Mouse (Mus musculus) embryonic facial prominence, embryonic 10.5 days (tissue): ENCODE results near the gene Olfr437. TPM values are rescaled to one million over a fixed set of nuclear protein-coding genes. Genes with fewer than 3 reads are reported as not detected.
"Not testable (repeated sequence)": the region's sequence is repeated elsewhere in the genome, so short reads cannot be mapped to it uniquely, and the experiment has no call there.

ENCODE experiments used
- DNase-seq: peaks from one replicate; pipeline ENCODE4 v3.0.0-alpha.2; 2017; ENCODE audit warnings: low spot score
- H3K27ac ChIP-seq: fragments of 300-500 bp; sonication (generic); replicated peaks from 2 replicates; pipeline ENCODE4 v1.5.1; 2016; ENCODE audit warnings: mild to moderate bottlenecking
- H3K27me3 ChIP-seq: fragments of 300-500 bp; sonication (generic); replicated peaks from 2 replicates; pipeline ENCODE4 v1.6.1; 2016; ENCODE audit warnings: low read depth, mild to moderate bottlenecking; ENCODE audit not compliant: poor library complexity, severe bottlenecking
- H3K36me3 ChIP-seq: fragments of 300-500 bp; sonication (generic); replicated peaks from 2 replicates; pipeline ENCODE4 v1.6.1; 2016; ENCODE audit warnings: mild to moderate bottlenecking, moderate library complexity
- H3K4me1 ChIP-seq: fragments of 300-500 bp; sonication (generic); 2 replicates; pipeline ENCODE4 v1.6.1; 2016
- H3K4me3 ChIP-seq: fragments of 300-500 bp; sonication (generic); 2 replicates; pipeline ENCODE4 v1.5.1; 2016; ENCODE audit warnings: mild to moderate bottlenecking, moderate library complexity
- H3K9me3 ChIP-seq: fragments of 300-500 bp; sonication (generic); 2 replicates; pipeline ENCODE4 v1.6.1; 2016; ENCODE audit warnings: mild to moderate bottlenecking
- WGBS: fragments of 180-500 bp; shearing (Covaris S2); methylation state at CpG from one replicate; pipeline ENCODE4 v1.1.7; 2016; 5-methylcytosine and 5-hydroxymethylcytosine counted together
- polyA plus RNA-seq: library from polyadenylated mRNA; unstranded; fragments of >200 nt; fragmentation: Nextera tagmentation; extraction: Ambion mirVana; gene quantifications from 2 replicates; pipeline ENCODE4 v1.2.1, GENCODE M21; 2016

Gene Olfr437
- not detected in 2 replicates for polyA plus RNA-seq

DNA sequence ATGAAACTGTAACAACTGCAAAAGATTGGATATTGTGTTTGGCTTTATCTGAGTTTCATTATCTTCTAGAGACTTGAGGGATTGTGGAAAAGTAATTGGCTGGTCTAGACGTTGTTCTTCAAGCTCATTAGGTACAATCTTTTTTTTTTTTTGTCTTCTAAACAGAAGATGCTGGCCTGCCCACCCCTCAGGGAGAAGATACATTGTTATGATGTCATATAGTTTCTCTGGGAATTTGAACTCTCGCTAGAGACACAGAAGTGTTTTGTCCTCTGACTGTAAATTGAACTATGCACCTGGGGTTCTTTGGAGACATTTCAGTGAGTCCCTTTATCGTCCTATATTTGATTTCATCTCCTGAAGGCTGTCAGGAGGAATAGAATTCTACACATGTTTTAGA, at the start of gene Olfr437:
Olfr437 (plus strand) TSS at position 301 of the 400 bp plus-strand sequence.
- DNase-seq, result no peak
- 71% methylated on average over 3 of the region's 3 CpGs for WGBS
- Histone ChIP-seq H3K4me3 (no peak within 1 kb of the TSS), H3K36me3 (no peaks in the 10 kb centered on the region), H3K9me3 (no peaks in the 10 kb centered on the region), H3K27ac (no peak within 1 kb of the TSS), H3K4me1 (no peaks in the 10 kb centered on the region), H3K27me3 (no peaks in the 10 kb centered on the region)

DNA sequence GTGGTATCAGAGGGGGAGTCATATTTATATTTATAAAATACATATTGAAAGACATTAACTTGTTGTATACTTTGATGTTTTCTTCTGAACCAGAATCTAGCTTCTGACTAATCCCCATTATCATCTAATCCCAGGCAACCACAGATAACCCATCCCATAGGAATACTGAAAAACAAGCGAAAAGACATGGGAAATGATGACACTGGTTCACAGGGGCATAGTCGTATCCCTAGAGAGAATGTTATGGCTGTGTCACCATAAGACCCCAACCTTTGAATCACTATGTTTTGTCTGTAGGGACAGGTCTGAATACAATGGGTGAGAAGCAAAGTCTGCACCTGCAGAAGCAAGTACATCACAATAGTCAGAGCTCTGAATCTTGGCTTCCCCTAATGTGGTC, 16.8 kb upstream of the Olfr437 start, which contains the start of gene Olfr237-ps1:
Olfr237-ps1 (plus strand) TSS at position 301 of the 400 bp plus-strand sequence.
- DNase-seq, H3K27ac ChIP-seq, H3K4me3 ChIP-seq, H3K36me3 ChIP-seq, H3K27me3 ChIP-seq, H3K4me1 ChIP-seq, H3K9me3 ChIP-seq: not testable (repeated sequence)
- 83% methylated on average over 2 of the region's 2 CpGs for WGBS

GRCm38 (mm10) chr6:43159502-43159901, 3.6 kb upstream of the Olfr437 start:
- no peaks in the 10 kb centered on the region for H3K27me3 ChIP-seq
- H3K4me3 ChIP-seq, result no peak overlapping the region
- no peak overlapping the region for H3K27ac ChIP-seq
- no peaks in the 10 kb centered on the region for H3K36me3 ChIP-seq
- H3K4me1 ChIP-seq, result no peaks in the 10 kb centered on the region
- DNase-seq, result no peak
- no peaks in the 10 kb centered on the region for H3K9me3 ChIP-seq
- WGBS, result 74% methylated on average over 1 of the region's 1 CpGs

GRCm38 (mm10) chr6:43167246-43167645, 4.2 kb downstream of the Olfr437 start:
- Histone ChIP-seq H3K9me3 (no peaks in the 10 kb centered on the region), H3K4me1 (no peaks in the 10 kb centered on the region), H3K27me3 (no peaks in the 10 kb centered on the region), H3K27ac (no peak overlapping the region), H3K36me3 (no peaks in the 10 kb centered on the region), H3K4me3 (no peak overlapping the region)
- 94% methylated on average over 4 of the region's 4 CpGs for WGBS
- no peak for DNase-seq

DNA sequence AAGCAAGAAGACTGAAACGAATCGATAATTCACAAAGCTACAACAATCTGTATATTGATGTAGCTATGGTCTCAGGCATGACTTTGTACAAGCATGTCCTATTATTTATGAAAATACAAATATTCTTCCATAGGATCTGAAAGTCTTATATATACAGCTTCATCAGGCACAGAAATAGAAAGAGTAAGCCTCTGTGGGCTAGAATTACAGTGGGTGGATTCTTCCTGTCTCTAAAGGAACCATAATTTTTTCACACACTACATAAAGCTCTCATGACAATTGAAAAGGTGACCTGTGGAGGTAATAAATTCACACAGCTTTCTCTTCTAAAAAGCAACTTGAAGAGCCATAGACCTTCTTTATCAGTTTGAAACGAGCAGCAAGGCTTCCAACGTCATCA, 8.8 kb downstream of the Olfr437 start, which contains the start of gene Olfr13:
Olfr13 (plus strand) TSS at position 301 of the 400 bp plus-strand sequence.
- no peak for DNase-seq
- Histone ChIP-seq H3K4me3 (no peak within 1 kb of the TSS), H3K36me3 (no peaks in the 10 kb centered on the region), H3K27me3 (no peaks in the 10 kb centered on the region), H3K27ac (no peak within 1 kb of the TSS), H3K4me1 (no peaks in the 10 kb centered on the region), H3K9me3 (no peaks in the 10 kb centered on the region)
- WGBS, result 83% methylated on average over 4 of the region's 4 CpGs

GRCm38 (mm10) chr6:43178129-43178528, 15.0 kb downstream of the Olfr437 start:
- no peaks in the 10 kb centered on the region for H3K4me1 ChIP-seq

DNA sequence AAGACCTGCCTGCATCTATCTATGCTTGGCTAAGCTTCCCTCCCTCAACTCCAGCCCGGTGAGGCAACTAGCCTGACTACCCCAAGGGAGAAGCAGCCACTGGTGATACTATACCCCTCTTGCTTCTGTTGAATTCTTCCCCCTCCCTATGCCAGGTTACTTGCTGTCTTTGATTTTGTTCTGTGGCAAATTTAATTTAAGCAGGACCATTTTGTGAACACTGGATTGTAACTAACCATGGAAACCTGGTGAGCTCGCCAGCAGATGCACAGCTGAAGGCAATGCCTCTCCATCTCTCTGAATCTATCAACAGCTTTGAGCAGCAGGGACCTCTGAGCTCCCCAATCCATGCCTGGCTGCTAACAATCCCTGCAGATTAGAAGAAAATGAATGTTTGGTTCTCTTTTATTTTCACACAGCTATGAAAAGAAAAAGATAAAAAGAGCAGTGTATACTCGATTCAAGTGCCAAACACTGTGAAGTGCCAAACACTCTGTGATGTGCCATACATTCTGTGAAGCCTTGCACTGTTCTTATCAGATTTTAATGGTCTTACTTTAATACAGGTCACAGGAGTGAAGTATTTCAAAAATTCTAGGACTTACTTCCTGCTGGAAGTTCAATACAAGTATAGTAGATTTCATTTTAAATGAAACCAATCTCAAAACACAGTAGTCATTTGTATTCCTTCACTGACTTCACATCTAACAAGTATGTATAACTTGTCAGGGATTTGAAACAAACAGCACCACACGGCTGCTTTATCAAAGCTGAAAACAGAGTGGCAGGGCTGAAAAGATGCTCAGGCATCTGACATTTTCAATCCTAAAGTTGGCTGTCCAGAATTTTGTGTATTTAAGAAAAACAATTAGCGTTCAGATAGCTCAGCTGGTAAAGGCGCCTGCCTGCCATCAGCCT, 15.8 kb downstream of the Olfr437 start:
- no peak overlapping the region for H3K27ac ChIP-seq

More at GRCm38 (mm10) chr6:43178129-43178528, 15.0 kb downstream of the Olfr437 start:
- no peaks in the 10 kb centered on the region for H3K9me3 ChIP-seq
- no peaks in the 10 kb centered on the region for H3K36me3 ChIP-seq
- no peak for DNase-seq
- WGBS, result 85% methylated on average over 1 of the region's 1 CpGs
- H3K27ac ChIP-seq, result no peak overlapping the region
- H3K27me3 ChIP-seq, result no peaks in the 10 kb centered on the region
- H3K4me3 ChIP-seq, result no peak overlapping the region

GRCm38 (mm10) chr6:43190986-43191385, 27.9 kb downstream of the Olfr437 start:
- H3K9me3 ChIP-seq, result no peaks in the 10 kb centered on the region
- no peak for DNase-seq
- H3K4me1 ChIP-seq, result no peaks in the 10 kb centered on the region
- H3K27me3 ChIP-seq, result no peaks in the 10 kb centered on the region
- H3K36me3 ChIP-seq, result no peaks in the 10 kb centered on the region
- no peak overlapping the region for H3K27ac ChIP-seq
- H3K4me3 ChIP-seq, result no peak overlapping the region
- WGBS, result 85% methylated on average over 3 of the region's 3 CpGs

More for the DNA sequence above, 15.8 kb downstream of the Olfr437 start:
- no peaks in the 10 kb centered on the region for H3K9me3 ChIP-seq
- H3K27me3 ChIP-seq, result no peaks in the 10 kb centered on the region
- no peaks in the 10 kb centered on the region for H3K36me3 ChIP-seq
- H3K4me1 ChIP-seq, result no peaks in the 10 kb centered on the region
- WGBS, result 73% methylated on average over 6 of the region's 6 CpGs
- H3K4me3 ChIP-seq, result no peak overlapping the region
- DNase-seq, result no peak

- no peaks in the 10 kb centered on the region for H3K27me3 ChIP-seq
Observed at GRCm38 (mm10) chr6:43196781-43197180, 33.7 kb downstream of the Olfr437 start, which contains the start of gene Olfr435. Olfr435 (plus strand) TSS chr6:43197146.

DNA sequence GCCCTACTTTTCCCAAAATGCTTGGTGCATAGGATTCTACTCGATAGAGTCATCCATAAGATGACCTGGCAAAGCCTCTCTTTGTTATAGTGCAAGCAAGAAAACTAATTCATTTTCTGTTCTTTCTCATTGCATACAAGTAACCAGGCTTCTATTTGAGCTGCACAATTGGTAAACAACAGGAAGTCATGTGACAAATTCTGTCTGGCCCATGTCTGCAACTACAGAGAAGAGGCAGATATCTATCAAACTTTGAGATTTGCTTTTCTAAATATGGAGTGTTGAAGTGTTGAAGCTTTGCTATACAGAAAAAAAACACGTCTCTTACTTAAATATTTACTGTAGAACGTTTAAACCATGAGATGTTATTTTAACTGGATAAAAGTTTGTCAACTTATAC, 35.0 kb downstream of the Olfr437 start:
- 82% methylated on average over 3 of the region's 3 CpGs for WGBS
- Histone ChIP-seq H3K9me3 (no peaks in the 10 kb centered on the region), H3K36me3 (no peaks in the 10 kb centered on the region), H3K4me3 (no peak overlapping the region), H3K4me1 (no peaks in the 10 kb centered on the region), H3K27me3 (no peaks in the 10 kb centered on the region), H3K27ac (no peak overlapping the region)
- DNase-seq, result no peak

More at GRCm38 (mm10) chr6:43196781-43197180, 33.7 kb downstream of the Olfr437 start, which contains the start of gene Olfr435:
- Histone ChIP-seq H3K4me1 (no peaks in the 10 kb centered on the region), H3K9me3 (no peaks in the 10 kb centered on the region), H3K36me3 (no peaks in the 10 kb centered on the region), H3K27ac (no peak within 1 kb of the TSS), H3K4me3 (no peak within 1 kb of the TSS)
- no peak for DNase-seq

DNA sequence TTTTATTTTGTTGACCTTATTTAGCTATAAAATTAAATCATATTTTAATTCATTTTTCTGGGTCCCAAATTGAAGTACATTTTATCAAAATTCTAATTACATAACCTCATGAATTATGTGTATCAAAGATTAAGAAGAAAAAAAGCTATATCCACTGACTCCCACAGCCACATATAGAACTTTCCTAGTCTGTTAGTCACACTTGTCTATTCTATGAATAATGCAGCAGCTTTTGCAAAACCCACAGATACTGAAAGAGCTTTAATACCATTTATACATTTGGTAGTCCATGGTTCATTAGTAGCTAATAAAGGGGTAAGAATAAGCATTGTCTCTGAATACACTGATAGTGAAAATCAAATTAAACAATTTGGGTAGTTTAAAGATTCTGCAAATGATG, 39.7 kb downstream of the Olfr437 start:
- no peak overlapping the region for H3K27ac ChIP-seq
- no peak overlapping the region for H3K4me3 ChIP-seq
- no peaks in the 10 kb centered on the region for H3K4me1 ChIP-seq
- H3K27me3 ChIP-seq, result no peaks in the 10 kb centered on the region
- no peaks in the 10 kb centered on the region for H3K9me3 ChIP-seq
- DNase-seq, result no peak
- H3K36me3 ChIP-seq, result no peaks in the 10 kb centered on the region

DNA sequence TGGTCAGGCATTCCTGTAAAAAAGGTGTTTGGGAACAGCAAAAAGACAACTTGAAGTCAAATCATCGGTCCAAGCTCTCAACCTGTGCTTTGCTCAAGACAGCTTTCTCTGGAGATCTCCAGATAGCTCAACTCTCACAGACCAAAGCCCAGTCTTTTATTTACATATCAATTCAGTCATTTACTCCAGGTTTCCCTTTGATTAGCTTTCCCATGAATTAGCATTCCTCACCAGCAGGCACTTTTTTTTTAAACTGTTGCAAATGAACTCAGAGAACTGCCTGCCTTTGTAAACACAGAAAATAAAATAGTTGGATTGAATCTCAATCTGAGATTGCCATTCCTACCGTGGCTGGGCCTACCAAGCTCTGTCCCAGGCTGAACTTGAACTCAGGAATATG, 42.3 kb downstream of the Olfr437 start:
- no peaks in the 10 kb centered on the region for H3K36me3 ChIP-seq
- no peak for DNase-seq
- H3K4me1 ChIP-seq, result no peaks in the 10 kb centered on the region
- H3K27ac ChIP-seq, result no peak overlapping the region
- no peaks in the 10 kb centered on the region for H3K27me3 ChIP-seq
- 36% methylated on average over 2 of the region's 2 CpGs for WGBS
- H3K9me3 ChIP-seq, result no peaks in the 10 kb centered on the region
- no peak overlapping the region for H3K4me3 ChIP-seq

DNA sequence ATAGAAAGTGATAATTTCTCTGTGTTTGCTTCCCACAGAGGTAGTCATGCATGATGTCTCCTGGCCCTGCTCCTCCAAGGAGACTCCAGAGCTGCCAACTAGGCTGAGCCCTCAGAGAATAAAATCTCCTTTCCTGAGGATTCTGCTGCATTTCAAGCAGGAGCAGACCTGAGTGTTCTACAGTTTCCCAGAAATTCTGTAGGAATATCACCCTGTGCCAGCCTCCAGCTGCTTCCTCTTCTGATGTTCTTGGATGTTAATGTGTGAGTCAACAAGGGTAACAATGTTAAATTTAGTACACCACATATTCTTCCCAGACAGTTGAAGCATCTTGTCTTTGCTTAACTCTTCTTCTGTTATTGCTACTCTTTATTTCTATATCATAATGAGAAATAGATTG, 49.8 kb downstream of the Olfr437 start, which contains the start of gene Olfr434:
Olfr434 (plus strand) TSS at position 149 of the 400 bp plus-strand sequence.
- H3K9me3 ChIP-seq, H3K4me3 ChIP-seq, H3K27me3 ChIP-seq, H3K27ac ChIP-seq, H3K36me3 ChIP-seq, DNase-seq, H3K4me1 ChIP-seq: not testable (repeated sequence)
